Mouse (Mus musculus) lung, postnatal 10 days (tissue): ENCODE results near the gene Vinac1.

Experiments
- DNase-seq: peaks from one replicate; pipeline ENCODE4 v3.0.0; 2021

Vinac1 gene

GRCm38 (mm10) chr2:129047811-129048210 is at the start of gene Vinac1:
Gene Vinac1, minus strand, starts transcription at chr2:129048172.
- DNase-seq: no peak

- no peak for DNase-seq
These were observed 46.2 kb upstream of the Vinac1 start for GRCm38 (mm10) chr2:129093926-129094724.

GRCm38 (mm10) chr2:129092810-129093209 is 44.8 kb upstream of the Vinac1 start:
- DNase-seq: no peak

DNA sequence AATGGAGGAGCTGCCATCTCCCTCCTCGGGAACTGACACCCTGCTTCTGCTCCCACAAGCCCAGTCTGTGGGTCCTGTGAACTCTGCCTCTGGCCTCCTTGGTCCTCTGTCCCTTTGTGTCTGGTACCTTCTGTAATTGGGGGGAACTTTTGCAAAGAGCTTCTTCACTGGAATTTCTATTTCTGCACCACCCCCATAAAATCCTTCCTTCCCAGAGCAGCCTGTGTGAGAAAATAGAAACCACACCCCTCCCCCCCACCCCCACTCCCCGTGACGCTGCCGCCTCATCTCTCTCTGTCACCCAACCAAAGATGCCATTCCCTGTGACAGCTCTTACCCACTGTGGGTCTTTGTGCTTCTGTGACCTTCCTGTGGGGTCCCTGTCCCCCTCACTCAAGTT is 42.4 kb upstream of the Vinac1 start:
- no peak for DNase-seq

DNA sequence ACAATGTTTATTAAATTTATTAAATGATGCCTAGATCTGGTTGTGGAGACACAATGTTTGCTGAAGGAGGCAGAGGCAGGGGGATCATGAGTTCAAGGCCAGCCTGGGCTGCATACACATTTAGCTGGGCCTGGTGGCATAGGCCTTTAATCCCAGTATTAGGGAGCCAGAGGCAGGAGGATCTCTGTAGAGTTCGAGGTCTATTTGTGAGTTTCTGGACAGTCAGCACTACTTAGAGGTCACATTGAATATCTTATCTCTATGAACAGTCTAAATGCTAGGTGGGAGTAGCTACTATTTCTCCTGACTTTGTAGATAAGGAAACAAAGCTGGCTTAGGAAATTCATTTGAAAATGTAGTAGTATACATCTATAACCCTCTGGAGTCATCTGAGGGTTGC is 39.5 kb upstream of the Vinac1 start:
- DNase-seq: no peak

- DNase-seq: peak; percentile 40
These were observed 37.0 kb upstream of the Vinac1 start for GRCm38 (mm10) chr2:129084959-129085358.

DNA sequence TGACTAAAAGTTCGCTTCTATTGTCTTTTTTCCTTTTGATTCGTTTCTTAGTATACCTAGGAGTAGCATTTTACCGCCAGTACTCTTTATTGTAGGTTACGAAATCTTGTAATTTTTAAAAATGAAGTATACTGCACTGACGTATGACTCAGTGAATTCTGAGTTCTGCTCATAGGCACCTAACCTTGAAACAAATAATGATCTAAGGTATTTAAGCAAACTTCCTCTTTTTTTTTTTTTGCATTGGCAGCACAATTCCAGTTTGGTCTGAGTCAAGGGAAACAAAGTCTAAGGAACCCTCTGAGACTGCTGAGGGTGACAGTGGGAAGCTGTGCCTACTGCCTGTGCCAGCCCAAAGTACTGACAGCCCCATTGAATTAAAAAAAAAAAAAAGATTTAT is 35.5 kb upstream of the Vinac1 start:
- DNase-seq: no peak

DNA sequence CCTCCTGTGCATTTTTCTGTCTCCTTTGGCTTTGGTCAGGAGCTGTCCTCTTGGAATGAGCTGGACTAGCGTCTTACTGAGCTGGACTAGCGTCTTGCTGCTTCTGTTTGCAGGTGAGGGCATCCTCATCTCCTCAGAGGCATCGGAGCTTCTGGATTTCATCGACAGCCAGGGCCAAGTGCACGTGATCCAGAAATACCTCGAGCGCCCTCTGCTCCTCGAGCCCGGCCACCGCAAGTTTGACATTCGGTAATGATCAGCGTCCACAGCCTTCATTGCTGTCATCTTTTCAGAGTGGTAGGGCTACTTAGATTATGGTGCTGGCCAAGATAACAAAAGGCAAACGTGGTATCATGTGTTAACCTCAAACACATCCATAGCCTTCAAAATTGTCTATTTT is 33.1 kb upstream of the Vinac1 start:
- DNase-seq: no peak

GRCm38 (mm10) chr2:129079194-129079593 is 31.2 kb upstream of the Vinac1 start:
- no peak for DNase-seq

- peak; percentile 28 for DNase-seq
These were observed 30.3 kb upstream of the Vinac1 start for GRCm38 (mm10) chr2:129078313-129078712.

- DNase-seq: no peak
These were observed 22.3 kb upstream of the Vinac1 start for GRCm38 (mm10) chr2:129070296-129070695.

- peak; percentile 69 for DNase-seq
These were observed 18.4 kb upstream of the Vinac1 start for GRCm38 (mm10) chr2:129066326-129066725.

- DNase-seq: peak; percentile 79
These were observed 17.7 kb upstream of the Vinac1 start, which contains the start of gene Ttl for GRCm38 (mm10) chr2:129065437-129066282. Gene Ttl, plus strand, starts transcription at chr2:129065942.

GRCm38 (mm10) chr2:129061456-129062059 is 13.6 kb upstream of the Vinac1 start:
- no peak for DNase-seq

DNA sequence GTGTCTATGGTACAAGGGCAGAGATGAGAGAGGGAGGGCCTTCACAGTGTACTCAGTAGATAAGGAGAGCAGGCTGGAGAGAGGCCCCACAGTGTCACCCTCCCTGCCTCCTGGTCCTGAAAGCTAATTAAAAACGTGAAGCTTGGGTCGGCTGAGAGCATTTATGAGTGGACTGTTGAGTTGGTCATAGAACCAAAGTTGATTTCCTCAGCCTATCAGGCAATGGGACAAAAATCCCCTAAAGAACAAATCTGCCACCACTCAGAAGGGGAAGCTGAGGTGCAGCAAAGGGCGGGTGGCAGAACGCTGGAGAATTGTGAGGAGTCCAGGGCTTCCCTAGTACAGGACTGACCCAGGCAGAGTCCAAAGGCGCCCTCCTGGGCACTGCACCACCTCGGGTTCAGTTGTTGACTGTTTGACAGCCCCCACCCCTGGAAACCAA is 10.0 kb upstream of the Vinac1 start:
- no peak for DNase-seq

GRCm38 (mm10) chr2:129057256-129057655 is 9.3 kb upstream of the Vinac1 start:
- DNase-seq: no peak

DNA sequence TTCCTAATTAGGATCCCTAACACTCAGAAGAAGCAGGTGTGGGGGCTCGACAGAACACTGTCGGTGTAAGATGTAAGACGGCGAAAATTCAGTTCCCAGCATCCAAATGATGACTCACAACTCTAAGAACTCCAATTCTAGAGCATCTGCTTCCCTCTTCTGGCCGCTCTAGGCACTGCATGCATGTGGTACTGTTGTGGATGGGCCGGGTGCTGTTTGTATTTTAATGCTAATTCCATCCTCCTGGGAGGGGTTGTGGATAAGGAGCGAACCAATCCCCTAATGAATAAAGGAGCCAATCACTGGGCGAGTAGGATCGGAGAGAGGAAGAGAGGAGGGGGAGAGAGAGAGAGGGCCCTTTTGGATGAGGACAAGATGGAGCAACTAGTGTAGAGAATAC is 8.6 kb upstream of the Vinac1 start:
- peak; percentile 44 for DNase-seq

- DNase-seq: no peak
These were observed 7.8 kb upstream of the Vinac1 start for GRCm38 (mm10) chr2:129055741-129056140.

DNA sequence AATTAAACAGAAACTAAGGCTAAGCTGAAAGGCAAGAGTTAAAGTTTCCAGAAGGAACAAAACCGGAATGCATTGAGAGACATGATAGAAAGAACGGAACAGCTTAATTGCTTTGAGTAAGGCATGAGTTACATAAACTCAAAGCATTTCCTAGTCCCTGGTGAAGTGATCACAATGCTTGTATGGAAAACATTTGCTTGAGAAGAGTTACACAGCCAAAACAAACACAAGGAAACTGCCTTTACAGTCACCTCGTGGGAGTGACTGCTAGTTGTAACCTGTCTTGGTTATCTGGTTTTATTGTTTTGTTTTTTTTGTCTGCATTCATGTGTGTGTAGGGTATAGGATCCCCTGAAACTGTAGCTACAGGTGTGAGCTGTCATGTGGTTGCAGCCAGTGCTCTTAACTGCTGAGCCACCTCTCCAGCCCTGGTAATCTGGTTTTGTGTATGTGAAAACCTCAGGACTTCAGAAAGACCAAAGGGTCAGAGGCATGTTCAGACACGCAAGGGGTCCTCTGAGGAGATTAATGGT is 4.5 kb upstream of the Vinac1 start:
- no peak for DNase-seq

GRCm38 (mm10) chr2:129046846-129047196 is 1.2 kb downstream of the Vinac1 start:
- DNase-seq: peak; percentile 16

GRCm38 (mm10) chr2:129046172-129046845 is 1.7 kb downstream of the Vinac1 start:
- peak; percentile 59 for DNase-seq

GRCm38 (mm10) chr2:129040567-129040966 is 7.4 kb downstream of the Vinac1 start:
- DNase-seq: peak; percentile 29
